Mouse (Mus musculus): ENCODE data around the gene Wbp1l. TPM values are rescaled to one million over a fixed set of nuclear protein-coding genes. Genes with fewer than 3 reads are reported as not detected.

Gene Wbp1l
- polyA plus RNA-seq, 1 experiment: 33.5 TPM

- Histone ChIP-seq H3ac (ENCODE audit: control insufficient read depth, insufficient read length, low read depth) (no peak overlapping the region), H3K27me3 (ENCODE audit: control insufficient read depth, insufficient read depth, insufficient read length) (no peaks in the 10 kb centered on the region), H3K79me2 (ENCODE audit: control insufficient read depth, insufficient read depth) (peaks cover 13% of the 10 kb centered on the region), H3K4me3 (ENCODE audit: insufficient read depth, poor library complexity, severe bottlenecking) (no peak overlapping the region), H3K36me3 (ENCODE audit: control insufficient read depth, insufficient read depth) (peaks cover 16% of the 10 kb centered on the region), H3K79me3 (ENCODE audit: low read depth) (peaks cover 1% of the 10 kb centered on the region)
- TF ChIP-seq MYOD1 (IDR thresholded peaks at IDR 0.05; ENCODE audit: control insufficient read depth, insufficient read length, low read depth) (no peak), MYOG (IDR thresholded peaks at IDR 0.05; ENCODE audit: control insufficient read depth, extremely low read depth, insufficient read length) (no peak), CTCF (IDR thresholded peaks at IDR 0.05; ENCODE audit: control insufficient read depth, insufficient read depth, insufficient read length) (no peak), USF1 (IDR thresholded peaks at IDR 0.05; ENCODE audit: low read depth) (no peak), MAX (IDR thresholded peaks at IDR 0.05) (no peak), FOSL1 (IDR thresholded peaks at IDR 0.05; ENCODE audit: insufficient read depth, low read length, poor library complexity, severe bottlenecking) (no peak), CEBPB (IDR thresholded peaks at IDR 0.05; ENCODE audit: low read depth) (no peak)
Measured at GRCm38 (mm10) chr19:46616378-46616777, 17.5 kb downstream of the Wbp1l start.

GRCm38 (mm10) chr19:46617361-46617760 lies 18.5 kb downstream of the Wbp1l start:
- Histone ChIP-seq H3K79me3 (ENCODE audit: low read depth) (peaks cover 3% of the 10 kb centered on the region), H3K27me3 (ENCODE audit: control insufficient read depth, insufficient read depth, insufficient read length) (no peaks in the 10 kb centered on the region), H3K79me2 (ENCODE audit: control insufficient read depth, insufficient read depth) (peaks cover 16% of the 10 kb centered on the region), H3K36me3 (ENCODE audit: control insufficient read depth, insufficient read depth) (peaks cover 14% of the 10 kb centered on the region), H3ac (ENCODE audit: control insufficient read depth, insufficient read length, low read depth) (no peak overlapping the region), H3K4me3 (ENCODE audit: insufficient read depth, poor library complexity, severe bottlenecking) (no peak overlapping the region)
- no peak for TF ChIP-seq MAX (IDR thresholded peaks at IDR 0.05)
- TF ChIP-seq CEBPB (IDR thresholded peaks at IDR 0.05; ENCODE audit: low read depth): no peak
- no peak for TF ChIP-seq MYOG (IDR thresholded peaks at IDR 0.05; ENCODE audit: control insufficient read depth, extremely low read depth, insufficient read length)
- no peak for TF ChIP-seq USF1 (IDR thresholded peaks at IDR 0.05; ENCODE audit: low read depth)
- no peak for TF ChIP-seq MYOD1 (IDR thresholded peaks at IDR 0.05; ENCODE audit: control insufficient read depth, insufficient read length, low read depth)
- TF ChIP-seq FOSL1 (IDR thresholded peaks at IDR 0.05; ENCODE audit: insufficient read depth, low read length, poor library complexity, severe bottlenecking): no peak
- no peak for TF ChIP-seq CTCF (IDR thresholded peaks at IDR 0.05; ENCODE audit: control insufficient read depth, insufficient read depth, insufficient read length)

DNA sequence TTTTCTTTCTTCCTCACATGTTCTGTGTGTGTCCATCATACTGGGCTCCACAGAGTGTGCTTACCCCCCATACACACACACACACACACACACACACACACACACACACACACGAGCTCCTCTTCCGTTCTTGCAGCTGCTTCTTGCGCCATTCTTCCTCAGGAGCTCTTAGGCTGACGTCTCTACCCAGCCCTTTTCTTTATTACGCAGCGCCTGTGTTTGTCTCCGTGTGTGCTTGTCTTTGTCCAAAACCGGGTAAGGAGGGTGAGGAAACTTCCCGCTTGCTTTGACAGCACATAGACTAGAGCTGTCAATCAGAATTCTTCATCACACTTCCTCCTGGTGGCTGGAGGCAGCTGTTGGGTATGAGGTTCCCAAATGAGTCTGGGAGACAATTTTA lies 19.4 kb downstream of the Wbp1l start:
- TF ChIP-seq MAX (IDR thresholded peaks at IDR 0.05) (no peak), CEBPB (IDR thresholded peaks at IDR 0.05; ENCODE audit: low read depth) (no peak), MYOG (IDR thresholded peaks at IDR 0.05; ENCODE audit: control insufficient read depth, extremely low read depth, insufficient read length) (no peak), FOSL1 (IDR thresholded peaks at IDR 0.05; ENCODE audit: insufficient read depth, low read length, poor library complexity, severe bottlenecking) (no peak), MYOD1 (IDR thresholded peaks at IDR 0.05; ENCODE audit: control insufficient read depth, insufficient read length, low read depth) (no peak)

DNA sequence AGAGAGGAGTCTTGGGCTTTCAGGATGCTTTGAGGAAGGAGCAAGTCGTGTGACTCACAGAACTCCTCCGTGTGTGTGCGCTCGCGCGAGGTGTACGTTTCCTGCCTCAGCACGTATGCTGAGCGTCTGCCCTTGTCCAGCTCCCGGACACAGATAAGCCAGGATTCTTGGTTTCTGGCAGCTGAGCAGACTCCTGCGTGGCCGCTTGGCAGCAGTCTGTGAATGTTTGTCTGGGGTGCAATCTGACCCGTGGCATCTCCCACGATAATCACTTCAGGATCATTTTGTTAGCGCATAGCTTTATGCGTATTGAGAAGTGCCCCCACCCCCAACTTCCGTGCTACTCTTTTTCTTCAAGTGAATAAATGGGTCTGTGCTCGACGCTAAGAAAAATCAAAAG lies 20.1 kb downstream of the Wbp1l start:
- Histone ChIP-seq H3K4me3 (ENCODE audit: insufficient read depth, poor library complexity, severe bottlenecking) (no peak overlapping the region), H3K79me3 (ENCODE audit: low read depth) (peaks cover 1% of the 10 kb centered on the region), H3K27me3 (ENCODE audit: control insufficient read depth, insufficient read depth, insufficient read length) (no peaks in the 10 kb centered on the region), H3K36me3 (ENCODE audit: control insufficient read depth, insufficient read depth) (peaks cover 7% of the 10 kb centered on the region), H3ac (ENCODE audit: control insufficient read depth, insufficient read length, low read depth) (no peak overlapping the region), H3K79me2 (ENCODE audit: control insufficient read depth, insufficient read depth) (peaks cover 16% of the 10 kb centered on the region)
- TF ChIP-seq MAX (IDR thresholded peaks at IDR 0.05): no peak
- no peak for TF ChIP-seq CEBPB (IDR thresholded peaks at IDR 0.05; ENCODE audit: low read depth)
- no peak for TF ChIP-seq CTCF (IDR thresholded peaks at IDR 0.05; ENCODE audit: control insufficient read depth, insufficient read depth, insufficient read length)
- TF ChIP-seq USF1 (IDR thresholded peaks at IDR 0.05; ENCODE audit: low read depth): no peak
- no peak for TF ChIP-seq MYOG (IDR thresholded peaks at IDR 0.05; ENCODE audit: control insufficient read depth, extremely low read depth, insufficient read length)
- TF ChIP-seq MYOD1 (IDR thresholded peaks at IDR 0.05; ENCODE audit: control insufficient read depth, insufficient read length, low read depth): no peak
- TF ChIP-seq FOSL1 (IDR thresholded peaks at IDR 0.05; ENCODE audit: insufficient read depth, low read length, poor library complexity, severe bottlenecking): no peak

More for the DNA sequence above, 19.4 kb downstream of the Wbp1l start:
- Histone ChIP-seq H3K27me3 (ENCODE audit: control insufficient read depth, insufficient read depth, insufficient read length) (no peaks in the 10 kb centered on the region), H3K36me3 (ENCODE audit: control insufficient read depth, insufficient read depth) (peaks cover 11% of the 10 kb centered on the region), H3ac (ENCODE audit: control insufficient read depth, insufficient read length, low read depth) (no peak overlapping the region), H3K79me3 (ENCODE audit: low read depth) (peaks cover 3% of the 10 kb centered on the region), H3K79me2 (ENCODE audit: control insufficient read depth, insufficient read depth) (peaks cover 16% of the 10 kb centered on the region), H3K4me3 (ENCODE audit: insufficient read depth, poor library complexity, severe bottlenecking) (no peak overlapping the region)

DNA sequence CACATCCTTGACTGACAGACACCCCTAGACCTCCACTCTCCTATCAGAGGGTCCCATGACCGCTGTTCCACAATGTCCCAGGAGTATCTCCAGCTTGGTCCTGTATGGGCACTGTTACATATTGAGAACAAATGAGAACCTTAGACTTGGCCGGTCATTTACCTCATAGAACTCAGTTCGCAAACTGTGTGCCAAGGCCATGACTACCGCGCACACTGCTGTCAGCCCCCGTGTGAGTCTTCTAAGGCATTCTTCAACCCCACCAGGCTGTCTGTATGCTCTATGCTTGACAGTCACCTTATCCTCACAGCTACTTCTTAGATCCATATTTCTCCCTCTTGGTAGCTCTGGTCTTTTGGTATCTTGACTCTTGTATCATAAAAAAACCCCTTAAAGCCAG lies 20.6 kb downstream of the Wbp1l start:
- peaks cover 16% of the 10 kb centered on the region for H3K79me2 ChIP-seq (ENCODE audit: control insufficient read depth, insufficient read depth)
- no peaks in the 10 kb centered on the region for H3K27me3 ChIP-seq (ENCODE audit: control insufficient read depth, insufficient read depth, insufficient read length)
- no peak overlapping the region for H3K4me3 ChIP-seq (ENCODE audit: insufficient read depth, poor library complexity, severe bottlenecking)
- peaks cover 1% of the 10 kb centered on the region for H3K79me3 ChIP-seq (ENCODE audit: low read depth)
- no peak overlapping the region for H3ac ChIP-seq (ENCODE audit: control insufficient read depth, insufficient read length, low read depth)
- no peak for TF ChIP-seq MYOG (IDR thresholded peaks at IDR 0.05; ENCODE audit: control insufficient read depth, extremely low read depth, insufficient read length)
- TF ChIP-seq CTCF (IDR thresholded peaks at IDR 0.05; ENCODE audit: control insufficient read depth, insufficient read depth, insufficient read length): no peak
- no peak for TF ChIP-seq MYOD1 (IDR thresholded peaks at IDR 0.05; ENCODE audit: control insufficient read depth, insufficient read length, low read depth)
- TF ChIP-seq MAX (IDR thresholded peaks at IDR 0.05): no peak
- TF ChIP-seq USF1 (IDR thresholded peaks at IDR 0.05; ENCODE audit: low read depth): no peak
- TF ChIP-seq FOSL1 (IDR thresholded peaks at IDR 0.05; ENCODE audit: insufficient read depth, low read length, poor library complexity, severe bottlenecking): no peak
- no peak for TF ChIP-seq CEBPB (IDR thresholded peaks at IDR 0.05; ENCODE audit: low read depth)
- H3K36me3 ChIP-seq (ENCODE audit: control insufficient read depth, insufficient read depth): peaks cover 6% of the 10 kb centered on the region

Measured in C2C12 (cell line).